Mouse (Mus musculus) lung, postnatal 0 days (tissue): ENCODE results near the gene Dnmbp. TPM values are rescaled to one million over a fixed set of nuclear protein-coding genes. Genes with fewer than 3 reads are reported as not detected.
A peak's percentile ranks its signal among the peaks of the same experiment; 100 is the strongest.

Experiments
- ATAC-seq: fragments of 200-750 bp; cut with Nextera tagmentation; 2 replicates; pipeline ENCODE4 v1.8.0; 2017; ENCODE audit warnings: moderate library complexity
- DNase-seq: peaks from one replicate; pipeline ENCODE4 v3.0.0-alpha.2; 2016; ENCODE audit warnings: low spot score
- H3K27ac ChIP-seq: fragments of 300-500 bp; sonication (generic); 2 replicates; pipeline ENCODE4 v1.5.1; 2014; ENCODE audit warnings: antibody characterized with exemption, mild to moderate bottlenecking, low read length, mixed read lengths
- H3K27me3 ChIP-seq: fragments of 300-500 bp; sonication (generic); replicated peaks from 2 replicates; pipeline ENCODE4 v1.6.1; 2014; ENCODE audit warnings: low read length, mixed read lengths; ENCODE audit not compliant: insufficient read depth
- H3K36me3 ChIP-seq: fragments of 300-500 bp; sonication (generic); 2 replicates; pipeline ENCODE4 v1.6.1; 2014; ENCODE audit warnings: low read length, mixed read lengths; ENCODE audit not compliant: insufficient read depth
- H3K4me1 ChIP-seq: fragments of 300-500 bp; sonication (generic); 2 replicates; pipeline ENCODE4 v1.6.1; 2014; ENCODE audit warnings: antibody characterized with exemption, low read depth, low read length, mixed read lengths; ENCODE audit not compliant: insufficient read depth
- H3K4me2 ChIP-seq: fragments of 300-500 bp; sonication (generic); replicated peaks from 2 replicates; pipeline ENCODE4 v1.6.1; 2014; ENCODE audit warnings: low read depth, mild to moderate bottlenecking, low read length, moderate library complexity, mixed read lengths
- H3K4me3 ChIP-seq: fragments of 300-500 bp; sonication (generic); 2 replicates; pipeline ENCODE4 v1.5.1; 2014; ENCODE audit warnings: low read depth, low read length
- H3K9ac ChIP-seq: fragments of 300-500 bp; sonication (generic); replicated peaks from 2 replicates; pipeline ENCODE4 v1.6.1; 2014; ENCODE audit warnings: low read depth, mild to moderate bottlenecking
- H3K9me3 ChIP-seq: fragments of 300-500 bp; sonication (generic); 2 replicates; pipeline ENCODE4 v1.6.1; 2016; ENCODE audit warnings: low read length, mixed read lengths
- CTCF ChIP-seq: IDR thresholded peaks from 2 replicates; pipeline ENCODE4 v1.5.1; 2016; ENCODE audit warnings: antibody characterized with exemption, mild to moderate bottlenecking
- EP300 ChIP-seq: IDR thresholded peaks from 2 replicates; pipeline ENCODE4 v1.6.1; 2016; ENCODE audit warnings: antibody characterized with exemption, mild to moderate bottlenecking, control low read depth
- WGBS: fragments of 180-500 bp; shearing (Covaris S2); extraction: QIAGEN DNeasy Blood & Tissue Kit; methylation state at CpG from one replicate; pipeline ENCODE4 v1.1.7; 2014; 5-methylcytosine and 5-hydroxymethylcytosine counted together
- polyA plus RNA-seq: library from polyadenylated mRNA; unstranded; fragments of >200 nt; fragmentation: Nextera tagmentation; extraction: Ambion mirVana; gene quantifications from 2 replicates; pipeline ENCODE4 v1.2.1, GENCODE M21; 2015

The Dnmbp gene
- polyA plus RNA-seq, 1 experiment from 2014 or later, result 10.0 TPM

- no peaks in the 10 kb centered on the region for H3K4me1 ChIP-seq
- no peak for DNase-seq
- no peak overlapping the region for H3K4me2 ChIP-seq
- H3K9ac ChIP-seq, result no peak overlapping the region
- TF ChIP-seq EP300, result no peak
- TF ChIP-seq CTCF, result no peak
- no peaks in the 10 kb centered on the region for H3K9me3 ChIP-seq
- H3K27me3 ChIP-seq, result no peaks in the 10 kb centered on the region
- ATAC-seq, result no peak
- no peak overlapping the region for H3K4me3 ChIP-seq
- 71% methylated on average over 9 of the region's 9 CpGs for WGBS
- no peaks in the 10 kb centered on the region for H3K36me3 ChIP-seq
- H3K27ac ChIP-seq, result no peak overlapping the region
Observed at GRCm38 (mm10) chr19:43962795-43963194, 22.8 kb upstream of the Dnmbp start.

GRCm38 (mm10) chr19:43961185-43961584 is 21.2 kb upstream of the Dnmbp start:
- DNase-seq (no peak), ATAC-seq (no peak)
- Histone ChIP-seq H3K27me3 (no peaks in the 10 kb centered on the region), H3K36me3 (no peaks in the 10 kb centered on the region), H3K9me3 (no peaks in the 10 kb centered on the region), H3K9ac (no peak overlapping the region), H3K4me2 (no peak overlapping the region), H3K27ac (no peak overlapping the region), H3K4me3 (no peak overlapping the region), H3K4me1 (no peaks in the 10 kb centered on the region)
- TF ChIP-seq EP300 (no peak), CTCF (peak; percentile 55)
- 84% methylated on average over 2 of the region's 2 CpGs for WGBS

GRCm38 (mm10) chr19:43960014-43960413 is 20.0 kb upstream of the Dnmbp start:
- H3K36me3 ChIP-seq, result no peaks in the 10 kb centered on the region
- 0 out of 2 replicates have a peak overlapping the region, but pooled peaks have one; percentile 8 for H3K4me2 ChIP-seq
- H3K9me3 ChIP-seq, result no peaks in the 10 kb centered on the region
- peak; percentile 82 for DNase-seq
- peak; percentile 84 for ATAC-seq
- no peaks in the 10 kb centered on the region for H3K27me3 ChIP-seq
- no peak for TF ChIP-seq EP300
- no peak overlapping the region for H3K4me3 ChIP-seq
- whole genome bisulfite sequencing, result 55% methylated on average over 11 of the region's 11 CpGs
- no peaks in the 10 kb centered on the region for H3K4me1 ChIP-seq
- peak overlapping the region; percentile 20; the same call in 1 of the 2 replicates for H3K27ac ChIP-seq
- H3K9ac ChIP-seq, result no peak overlapping the region

- no peaks in the 10 kb centered on the region for H3K27me3 ChIP-seq
- no peak overlapping the region for H3K9ac ChIP-seq
- H3K36me3 ChIP-seq, result no peaks in the 10 kb centered on the region
- 28% methylated on average over 2 of the region's 2 CpGs for WGBS
- no peak overlapping the region for H3K4me3 ChIP-seq
- TF ChIP-seq CTCF (peak; percentile 96), EP300 (no peak)
- ATAC-seq (peak; percentile 70), DNase-seq (peak; percentile 80)
- no peaks in the 10 kb centered on the region for H3K9me3 ChIP-seq
- no peak overlapping the region for H3K27ac ChIP-seq
- H3K4me2 ChIP-seq, result no peak overlapping the region
- no peaks in the 10 kb centered on the region for H3K4me1 ChIP-seq
Observed at GRCm38 (mm10) chr19:43959162-43959561, 19.2 kb upstream of the Dnmbp start.

GRCm38 (mm10) chr19:43957881-43958280 is 17.9 kb upstream of the Dnmbp start:
- Histone ChIP-seq H3K4me3 (no peak overlapping the region), H3K27me3 (no peaks in the 10 kb centered on the region), H3K27ac (no peak overlapping the region), H3K9me3 (no peaks in the 10 kb centered on the region), H3K4me2 (no peak overlapping the region), H3K36me3 (no peaks in the 10 kb centered on the region), H3K4me1 (no peaks in the 10 kb centered on the region), H3K9ac (no peak overlapping the region)
- TF ChIP-seq EP300 (no peak), CTCF (no peak)
- 73% methylated on average over 4 of the region's 4 CpGs for WGBS
- ATAC-seq (no peak), DNase-seq (no peak)

- DNase-seq (peak; percentile 65), ATAC-seq (peak; percentile 11; the same call in 1 of the 2 replicates)
- no peaks in the 10 kb centered on the region for H3K36me3 ChIP-seq
- H3K4me2 ChIP-seq, result no peak overlapping the region
- WGBS, result 26% methylated on average over 4 of the region's 4 CpGs
- no peaks in the 10 kb centered on the region for H3K27me3 ChIP-seq
- H3K9me3 ChIP-seq, result no peaks in the 10 kb centered on the region
- no peak overlapping the region for H3K9ac ChIP-seq
- no peaks in the 10 kb centered on the region for H3K4me1 ChIP-seq
- H3K27ac ChIP-seq, result no peak overlapping the region
- no peak overlapping the region for H3K4me3 ChIP-seq
- TF ChIP-seq CTCF, result no peak
- no peak for TF ChIP-seq EP300
Observed at GRCm38 (mm10) chr19:43957402-43957801, 17.4 kb upstream of the Dnmbp start.

- H3K4me1 ChIP-seq, result no peaks in the 10 kb centered on the region
- 71% methylated on average over 5 of the region's 5 CpGs for whole genome bisulfite sequencing
- H3K9ac ChIP-seq, result no peak overlapping the region
- no peaks in the 10 kb centered on the region for H3K36me3 ChIP-seq
- no peak overlapping the region for H3K4me2 ChIP-seq
- no peaks in the 10 kb centered on the region for H3K9me3 ChIP-seq
- no peak overlapping the region for H3K4me3 ChIP-seq
- TF ChIP-seq CTCF, result no peak
- TF ChIP-seq EP300, result no peak
- no peaks in the 10 kb centered on the region for H3K27me3 ChIP-seq
- DNase-seq (no peak), ATAC-seq (no peak)
- no peak overlapping the region for H3K27ac ChIP-seq
Observed at GRCm38 (mm10) chr19:43955266-43955665, 15.3 kb upstream of the Dnmbp start.
